7 mouse cellular contexts compared by ENCODE assay signal in genomic region chr8:117474944-117475343, GRCm38 (mm10). TPM values are rescaled to one million over a fixed set of nuclear protein-coding genes. Genes with fewer than 3 reads are reported as not detected.
DNase-seq lines count a peak whose midpoint lies in the region; ATAC-seq and TF ChIP-seq lines count a peak whose summit lies in the region.

No protein-coding gene starts in this region.

- H3K36me3 ChIP-seq in intestine, postnatal 0 days (ENCODE audit: control insufficient read depth, insufficient read depth), result no peaks in the 10 kb centered on the region
- H3K36me3 ChIP-seq in midbrain, embryonic 11.5 days (ENCODE audit: control insufficient read depth, insufficient read depth, low read length), result no peaks in the 10 kb centered on the region

- H3K4me1 ChIP-seq in intestine, postnatal 0 days (replicated peaks; ENCODE audit: control insufficient read depth, insufficient read depth, low read length), result no peaks in the 10 kb centered on the region
- H3K4me1 ChIP-seq in midbrain, embryonic 11.5 days (ENCODE audit: control insufficient read depth, insufficient read depth, low read length), result peaks cover 3% of the 10 kb centered on the region; the same call in 1 of the 2 replicates

- peak; percentile 91 for DNase-seq in adrenal gland, adult 2 months
- peak; percentile 93 for DNase-seq in embryo, embryonic 10 days (ENCODE audit: low spot score)
- DNase-seq in gastrocnemius, postnatal 14 days, result peak; percentile 91
- peak; percentile 84 to 90 for DNase-seq in left cerebral cortex, postnatal 36 days (ENCODE audit: low spot score in 2 of 2)
- peak; percentile 98 for DNase-seq in midbrain, embryonic 11.5 days (ENCODE audit: low spot score, missing footprints)
- peak; percentile 86 to 95 for DNase-seq in spleen, adult 18-20 months

- TF ChIP-seq CTCF in intestine, postnatal 0 days (IDR thresholded peaks at IDR 0.05; ENCODE audit: low read depth), result peak; percentile 94

- H3K27me3 ChIP-seq in intestine, postnatal 0 days (replicated peaks; ENCODE audit: control insufficient read depth, insufficient read depth, low read length), result 0 out of 2 replicates have a peak, but pooled peaks cover 4% of the 10 kb centered on the region
- no peaks in the 10 kb centered on the region for H3K27me3 ChIP-seq in midbrain, embryonic 11.5 days (ENCODE audit: control insufficient read depth, insufficient read depth, low read length)

- peak; percentile 32; the same call in 1 of the 2 replicates for ATAC-seq in intestine, postnatal 0 days
- ATAC-seq in midbrain, embryonic 11.5 days (ENCODE audit: low FRiP score), result peak; percentile 30

- no peak overlapping the region for H3K4me3 ChIP-seq in intestine, postnatal 0 days (ENCODE audit: low read depth, low read length)
- H3K4me3 ChIP-seq in midbrain, embryonic 11.5 days (ENCODE audit: low read depth, low read length), result no peak overlapping the region

- H3K27ac ChIP-seq in intestine, postnatal 0 days (ENCODE audit: low read depth, low read length), result no peak overlapping the region
- H3K27ac ChIP-seq in midbrain, embryonic 11.5 days (ENCODE audit: low read depth, low read length), result no peak overlapping the region

- H3K9ac ChIP-seq in intestine, postnatal 0 days (ENCODE audit: low read depth, low read length), result no peak overlapping the region
- no peak overlapping the region for H3K9ac ChIP-seq in midbrain, embryonic 11.5 days (ENCODE audit: low read length)

- WGBS in intestine, postnatal 0 days, result 3% methylated on average over 5 of the region's 5 CpGs
- 4% methylated on average over 5 of the region's 5 CpGs for WGBS in midbrain, embryonic 11.5 days

- intact Hi-C loops in gastrocnemius, postnatal 14 days (cut with DNase I; ENCODE audit: low total_unique reads), result loop anchor here (2.0 kb wide), 2 partner anchors 250 to 368 kb away; no protein-coding TSS in a partner anchor
- intact Hi-C loops in left cerebral cortex, postnatal 36 days (cut with DNase I), result loop anchor here (1.0 to 5.0 kb wide), 4 partner anchors 72 to 533 kb away; partner anchors contain the start of gene Atmin

- H3K4me2 ChIP-seq in intestine, postnatal 0 days (replicated peaks; ENCODE audit: low read depth), result no peak overlapping the region
- no peak overlapping the region for H3K4me2 ChIP-seq in midbrain, embryonic 11.5 days

- 0 out of 2 replicates have a peak, but pooled peaks cover 2% of the 10 kb centered on the region for H3K9me3 ChIP-seq in intestine, postnatal 0 days (ENCODE audit: control insufficient read depth)
- H3K9me3 ChIP-seq in midbrain, embryonic 11.5 days (ENCODE audit: control insufficient read depth, low read length), result no peaks in the 10 kb centered on the region

RNA-seq across cellular contexts. Expression of gene Plcg2, which starts 23.1 kb away (rescaled TPM):
- total RNA-seq in adrenal gland, adult 2 months (2021), result 1 to 10 TPM; 6.1 to 7.0 TPM
- 3.1 and 4.3 TPM in 2 replicates for polyA plus RNA-seq in adrenal gland, adult 2 months (2012; rRNA removed)
- 1 to 10 TPM in 1 of 2 experiments, under 1 TPM in 1; 0.84 to 1.2 TPM for total RNA-seq in gastrocnemius, postnatal 14 days (2021)
- 1.4 and 1.5 TPM in 2 replicates for polyA plus RNA-seq in intestine, postnatal 0 days (2015; fragmentation: Nextera tagmentation; extraction: Ambion mirVana)
- total RNA-seq in left cerebral cortex, postnatal 36 days (2021), result 1 to 10 TPM; 2.6 to 2.8 TPM
- 2.2 and 2.3 TPM in 2 replicates for polyA plus RNA-seq in midbrain, embryonic 11.5 days (2014; fragmentation: Nextera tagmentation; extraction: Ambion mirVana)
